In genomic region chr10:107484050-107484449, GRCm38 (mm10) we compare ENCODE assay signal across 19 mouse cellular contexts. TPM values are rescaled to one million over a fixed set of nuclear protein-coding genes. Genes with fewer than 3 reads are reported as not detected.
DNase-seq lines count a peak whose midpoint lies in the region; ATAC-seq and TF ChIP-seq lines count a peak whose summit lies in the region.
"Had no signal": no experiment of that assay in that cellular context is flagged by ENCODE, and none has a peak within 500 bp of the region (broad histone marks: within the 10 kb centered on the region; RNA-seq: fewer than 3 reads in every experiment).

No protein-coding gene starts in this region.

- no peak overlapping the region for H3K9ac ChIP-seq in intestine, embryonic 14.5 days (ENCODE audit: low read length)
- no peak overlapping the region for H3K9ac ChIP-seq in intestine, embryonic 16.5 days (ENCODE audit: low read depth, low read length)
- H3K9ac ChIP-seq in limb, embryonic 13.5 days: no peak overlapping the region; the same call in 1 of the 2 replicates

- WGBS in intestine, embryonic 14.5 days: 49% methylated on average over 10 of the region's 10 CpGs
- WGBS in intestine, embryonic 16.5 days: 60% methylated on average over 10 of the region's 10 CpGs
- WGBS in limb, embryonic 13.5 days: 52% methylated on average over 10 of the region's 10 CpGs

- TF ChIP-seq CTCF in testis, adult 2 months (IDR thresholded peaks at IDR 0.05; ENCODE audit: control insufficient read depth, insufficient read depth, insufficient replicate concordance, low read depth, low read length): no peak

- H3K27ac ChIP-seq in intestine, embryonic 14.5 days (ENCODE audit: low read depth): no peak overlapping the region
- H3K27ac ChIP-seq in intestine, embryonic 16.5 days (ENCODE audit: low read length): no peak overlapping the region
- no peak overlapping the region for H3K27ac ChIP-seq in testis, adult 2 months (ENCODE audit: control insufficient read depth, insufficient read depth, low read depth, low read length)
- no peak overlapping the region for H3K27ac ChIP-seq in limb, embryonic 13.5 days
- H3K27ac ChIP-seq: heart, embryonic 10.5 days; layer of hippocampus, adult 2 months; midbrain, embryonic 10.5 days had no signal

- H3K4me2 ChIP-seq in intestine, embryonic 14.5 days (ENCODE audit: low read length): 0 out of 2 replicates have a peak overlapping the region, but pooled peaks have one; percentile 8
- H3K4me2 ChIP-seq in intestine, embryonic 16.5 days (ENCODE audit: low read depth, low read length): no peak overlapping the region
- H3K4me2 ChIP-seq in limb, embryonic 13.5 days (replicated peaks): 0 out of 2 replicates have a peak overlapping the region, but pooled peaks have one; percentile 1

- intact Hi-C loops in heart, postnatal 36 days (cut with DNase I): no loop called here

- H3K4me3 ChIP-seq in intestine, embryonic 14.5 days (ENCODE audit: low read depth, low read length): no peak overlapping the region
- no peak overlapping the region for H3K4me3 ChIP-seq in intestine, embryonic 16.5 days (ENCODE audit: low read length)
- H3K4me3 ChIP-seq in testis, adult 2 months (ENCODE audit: control insufficient read depth, low read depth, low read length): peak overlapping the region; percentile 8
- H3K4me3 ChIP-seq in limb, embryonic 13.5 days: peak overlapping the region; percentile 19
- H3K4me3 ChIP-seq: heart, embryonic 10.5 days; layer of hippocampus, adult 2 months; midbrain, embryonic 10.5 days had no signal

- H3K9me3 ChIP-seq in intestine, embryonic 14.5 days (ENCODE audit: control insufficient read depth, low read length): no peaks in the 10 kb centered on the region
- no peaks in the 10 kb centered on the region for H3K9me3 ChIP-seq in intestine, embryonic 16.5 days (ENCODE audit: control insufficient read depth, low read length)
- H3K9me3 ChIP-seq in limb, embryonic 13.5 days: no peaks in the 10 kb centered on the region
- H3K9me3 ChIP-seq: heart, embryonic 10.5 days; midbrain, embryonic 10.5 days had no signal

- H3K36me3 ChIP-seq in intestine, embryonic 14.5 days (ENCODE audit: control insufficient read depth, insufficient read depth, low read length): no peaks in the 10 kb centered on the region
- H3K36me3 ChIP-seq in intestine, embryonic 16.5 days (ENCODE audit: control insufficient read depth, insufficient read depth, low read length): no peaks in the 10 kb centered on the region
- no peaks in the 10 kb centered on the region for H3K36me3 ChIP-seq in testis, adult 2 months (ENCODE audit: control insufficient read depth, insufficient read depth, low read length)
- H3K36me3 ChIP-seq in limb, embryonic 13.5 days: no peaks in the 10 kb centered on the region
- H3K36me3 ChIP-seq: heart, embryonic 10.5 days; midbrain, embryonic 10.5 days had no signal

- H3K27me3 ChIP-seq in intestine, embryonic 14.5 days (replicated peaks; ENCODE audit: control insufficient read depth, insufficient read depth, low read length): no peaks in the 10 kb centered on the region
- no peaks in the 10 kb centered on the region for H3K27me3 ChIP-seq in intestine, embryonic 16.5 days (replicated peaks; ENCODE audit: control insufficient read depth, insufficient read depth, low read length)
- H3K27me3 ChIP-seq in testis, adult 2 months (ENCODE audit: control insufficient read depth, insufficient read depth, low read length): no peaks in the 10 kb centered on the region
- H3K27me3 ChIP-seq in limb, embryonic 13.5 days: peaks cover 32% of the 10 kb centered on the region
- H3K27me3 ChIP-seq: CH12.LX had no signal

- H3K4me1 ChIP-seq in intestine, embryonic 14.5 days (replicated peaks; ENCODE audit: control insufficient read depth, insufficient read depth, low read length): no peaks in the 10 kb centered on the region
- no peaks in the 10 kb centered on the region for H3K4me1 ChIP-seq in intestine, embryonic 16.5 days (ENCODE audit: control insufficient read depth, insufficient read depth, low read length)
- peaks cover 12% of the 10 kb centered on the region for H3K4me1 ChIP-seq in testis, adult 2 months (ENCODE audit: control insufficient read depth, insufficient read depth, low read length)
- no peaks in the 10 kb centered on the region for H3K4me1 ChIP-seq in limb, embryonic 13.5 days

- TF ChIP-seq POLR2A in testis, adult 2 months (IDR thresholded peaks at IDR 0.05; ENCODE audit: control insufficient read depth, low read depth, low read length): no peak

- no peak for DNase-seq in intestine, embryonic 14.5 days (ENCODE audit: low spot score)
- DNase-seq in testis, postnatal 14 days (ENCODE audit: low spot score): no peak
- no peak for DNase-seq in cerebellum, adult 11-12 months
- DNase-seq in heart, postnatal 36 days: no peak
- DNase-seq in spleen, postnatal 4 days (ENCODE audit: low spot score in 2 of 2): no peak
- DNase-seq: adrenal gland, postnatal 10 days; kidney, adult 18-20 months; right cerebral cortex, postnatal 4 days; thymus, adult 2 months had no signal

- no peak for ATAC-seq in intestine, embryonic 14.5 days (replicated peaks; ENCODE audit: low FRiP score, low TSS enrichment, low read depth)
- ATAC-seq in intestine, embryonic 16.5 days: no peak
- ATAC-seq in limb, embryonic 13.5 days (ENCODE audit: low FRiP score, low read depth): no peak

RNA-seq across cellular contexts. Expression of gene Myf5, which starts 1.9 kb away (rescaled TPM):
- polyA plus RNA-seq in intestine, embryonic 14.5 days (2014; fragmentation: Nextera tagmentation; extraction: Ambion mirVana): 0.08 TPM in 1 of 2 replicates, not detected in the other
- 0.06 TPM in 1 of 2 replicates, not detected in the other for polyA plus RNA-seq in intestine, embryonic 16.5 days (2015; fragmentation: Nextera tagmentation; extraction: Ambion mirVana)
- not detected in 2 replicates for polyA plus RNA-seq in testis, adult 2 months (2012; rRNA removed)
- polyA plus RNA-seq in limb, embryonic 13.5 days (2015; fragmentation: Nextera tagmentation; extraction: Ambion mirVana): 21.1 and 23.8 TPM in 2 replicates
- total RNA-seq in heart, postnatal 36 days (2021): not detected
- total RNA-seq: CH12.LX; layer of hippocampus, adult 2 months; liver, adult 2 months; neutrophil, adult 5-6 weeks had no signal
- polyA plus RNA-seq: frontal cortex, adult 2 months; liver, adult 2 months; thymus, adult 2 months had no signal

RNA-seq across cellular contexts. Expression of gene Myf6, which starts 10.5 kb away (rescaled TPM):
- polyA plus RNA-seq in intestine, embryonic 14.5 days (2014; fragmentation: Nextera tagmentation; extraction: Ambion mirVana): not detected in 2 replicates
- not detected in 2 replicates for polyA plus RNA-seq in intestine, embryonic 16.5 days (2015; fragmentation: Nextera tagmentation; extraction: Ambion mirVana)
- 0.82 and 0.99 TPM in 2 replicates for polyA plus RNA-seq in testis, adult 2 months (2012; rRNA removed)
- polyA plus RNA-seq in limb, embryonic 13.5 days (2015; fragmentation: Nextera tagmentation; extraction: Ambion mirVana): 1.4 and 2.1 TPM in 2 replicates
- total RNA-seq in heart, postnatal 36 days (2021): not detected
- total RNA-seq: CH12.LX; layer of hippocampus, adult 2 months; neutrophil, adult 5-6 weeks had no signal
- polyA plus RNA-seq: frontal cortex, adult 2 months; liver, adult 2 months; midbrain, embryonic 10.5 days; thymus, adult 2 months had no signal

Comparison
In these comparisons a context has a peak if more than half of its experiments do, and no peak if none do; other contexts are left out.
1. H3K4me3 ChIP-seq: peak in testis, adult 2 months (single experiment) and limb, embryonic 13.5 days (single experiment); none in intestine, embryonic 14.5 days (single experiment) and intestine, embryonic 16.5 days (single experiment).
2. RNA of gene Myf5, which starts 1.9 kb away (polyA plus RNA-seq): 21.1 to 23.8 TPM in limb, embryonic 13.5 days; 0.06 TPM in intestine, embryonic 16.5 days, 0.08 TPM in intestine, embryonic 14.5 days and not detected in testis, adult 2 months; every median in the first group is over 10 times any median in the second.